Mouse (Mus musculus): ENCODE data around the gene Krtdap.

Gene Krtdap

DNA sequence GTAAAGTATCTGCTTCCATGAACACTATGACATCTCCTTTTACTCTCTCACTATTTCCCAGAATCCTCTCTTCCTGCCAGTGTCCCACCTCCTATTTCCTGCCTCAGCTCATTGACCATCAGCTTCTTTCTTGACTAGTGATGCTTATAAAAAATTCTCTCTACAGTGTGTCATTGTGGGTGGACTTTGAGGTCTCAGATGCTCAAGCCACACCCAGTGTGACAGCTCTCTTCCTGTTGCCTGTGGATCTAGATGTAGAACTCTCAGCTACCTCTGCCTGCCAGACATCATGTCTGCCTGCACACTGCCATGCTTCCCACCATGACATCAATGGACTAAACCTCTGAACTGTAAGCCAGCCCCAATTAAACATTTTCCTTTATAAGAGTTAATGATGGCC lies 49.6 kb downstream of the Krtdap start:
- no peak for DNase-seq (ENCODE audit: low read depth, low spot score)

DNA sequence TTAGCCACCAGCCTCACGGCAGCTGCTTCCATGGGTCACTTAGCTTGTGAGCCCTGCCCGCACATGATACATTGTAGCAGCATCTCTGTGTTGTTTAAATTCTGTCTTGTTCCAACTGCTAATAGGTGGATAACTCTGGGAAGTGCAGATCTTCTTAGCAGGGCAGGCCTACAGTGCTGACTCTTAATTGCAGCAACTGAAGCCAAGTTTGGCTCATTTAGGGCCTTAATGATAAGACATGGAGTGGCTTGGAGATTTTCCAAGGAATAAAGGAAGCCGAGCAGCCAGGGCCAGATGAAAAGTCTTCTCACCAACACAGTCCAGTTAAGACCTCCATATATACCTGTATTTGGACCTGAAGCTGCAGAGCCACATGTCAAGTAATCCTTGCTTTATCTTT lies 52.6 kb downstream of the Krtdap start:
- DNase-seq (ENCODE audit: low read depth, low spot score) = no peak

All from CD4-positive helper T cell, adult 2 months (primary cell).